Mouse (Mus musculus): ENCODE results near the gene Sox13. TPM values are rescaled to one million over a fixed set of nuclear protein-coding genes. Genes with fewer than 3 reads are reported as not detected.
A peak's percentile ranks its signal among the peaks of the same experiment; 100 is the strongest.

The Sox13 gene
- total RNA-seq (2021), result 10 to 100 TPM; 10.1 to 15.9 TPM
- long read RNA-seq, experiment 1, partial matches to known transcripts, result 1 of 7 reads
- long read RNA-seq, experiment 1, other reads (novel, unspliced or antisense), result 5 of 7 reads
- long read RNA-seq, experiment 2, partial matches to known transcripts, result 3 of 7 reads
- long read RNA-seq, experiment 2, other reads (novel, unspliced or antisense), result 3 of 7 reads

DNA sequence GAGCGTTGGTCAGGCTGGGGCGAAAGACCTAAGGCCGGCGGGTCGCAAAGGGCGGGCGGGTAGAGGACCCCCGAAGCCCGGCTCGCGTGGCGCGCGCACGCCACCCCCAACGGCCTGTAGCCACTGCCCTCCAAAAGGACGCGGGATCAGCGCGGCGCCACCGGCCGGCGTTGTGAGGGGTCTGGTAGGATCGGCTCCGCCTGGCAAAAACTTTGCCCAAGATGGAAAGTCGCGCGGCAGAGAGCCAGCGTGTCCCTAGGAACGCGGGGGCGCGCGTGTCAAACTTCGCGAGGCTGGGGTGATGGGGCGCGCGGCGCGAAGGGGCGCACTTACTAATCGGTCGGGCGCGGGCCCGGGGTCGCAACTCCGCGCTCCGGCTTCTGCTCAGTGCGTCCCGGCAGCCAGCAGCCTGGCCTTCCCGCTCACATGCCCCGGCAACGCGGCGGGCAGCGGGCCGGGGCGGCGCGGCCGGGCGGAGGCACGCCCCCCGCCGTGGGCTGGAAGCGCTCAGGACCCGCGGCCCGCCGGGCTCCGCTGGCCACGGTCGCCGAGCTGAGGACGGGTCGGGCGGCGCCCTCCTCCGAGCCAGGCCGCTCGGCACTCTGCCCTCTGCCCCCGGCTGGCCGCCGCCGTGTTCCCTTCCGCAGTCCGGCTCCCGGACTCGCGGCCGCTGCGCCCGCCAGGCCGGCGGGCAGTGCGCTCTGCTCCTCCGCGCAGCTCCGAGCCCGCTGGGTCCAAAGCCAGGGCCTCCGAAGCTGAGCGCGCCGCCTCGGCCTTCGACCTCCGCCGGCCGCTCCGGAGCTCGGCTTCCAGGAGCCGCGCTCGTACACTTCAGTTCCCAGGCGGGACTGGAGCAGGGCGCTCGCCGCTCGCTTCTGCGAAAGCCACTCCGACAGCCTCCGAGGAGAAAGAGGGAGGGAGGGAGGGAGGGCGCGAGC is at the start of gene Sox13:
Gene Sox13, minus strand, starts transcription at position 835 of the 938 bp plus-strand sequence.
- peak; percentile 68 for DNase-seq

DNA sequence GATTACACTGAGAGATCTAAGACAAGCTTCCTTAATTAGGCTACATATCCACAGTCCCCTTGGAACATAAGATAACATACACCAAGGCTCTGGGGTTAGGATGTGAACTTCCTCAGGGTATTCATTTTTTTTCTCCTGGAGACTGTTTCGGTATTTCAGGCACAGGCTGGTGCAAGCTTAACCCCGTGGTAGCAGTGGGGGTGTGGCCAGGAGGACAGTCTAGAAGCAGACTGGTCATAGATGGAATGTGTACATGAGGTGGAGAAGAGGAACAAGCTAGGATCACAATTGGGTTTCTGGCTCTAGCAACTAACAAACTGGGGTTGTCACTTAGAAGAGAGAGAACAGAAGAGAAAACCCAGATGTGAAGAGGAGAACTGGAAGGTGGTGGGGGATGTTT is 47.4 kb upstream of the Sox13 start:
- DNase-seq, result no peak

DNA sequence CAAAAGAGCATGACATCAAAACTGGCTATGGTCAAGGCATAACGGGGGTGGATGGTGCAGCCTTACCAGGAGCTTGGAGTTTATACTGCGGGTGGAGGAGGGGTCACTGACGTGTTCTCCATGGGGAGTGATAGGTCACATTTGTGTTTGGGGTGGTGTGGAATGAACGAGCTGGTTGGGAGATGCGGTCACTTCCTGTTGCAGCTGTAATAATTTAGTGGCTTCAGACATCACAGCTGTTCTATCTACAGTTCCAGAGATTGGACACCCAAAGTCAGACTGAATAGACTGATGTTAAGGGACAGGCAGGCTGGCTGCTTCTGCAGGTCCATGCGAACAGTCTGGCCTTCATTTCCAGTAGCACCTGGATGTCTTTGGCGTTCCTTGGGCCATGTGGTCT is 46.9 kb upstream of the Sox13 start:
- no peak for DNase-seq

DNA sequence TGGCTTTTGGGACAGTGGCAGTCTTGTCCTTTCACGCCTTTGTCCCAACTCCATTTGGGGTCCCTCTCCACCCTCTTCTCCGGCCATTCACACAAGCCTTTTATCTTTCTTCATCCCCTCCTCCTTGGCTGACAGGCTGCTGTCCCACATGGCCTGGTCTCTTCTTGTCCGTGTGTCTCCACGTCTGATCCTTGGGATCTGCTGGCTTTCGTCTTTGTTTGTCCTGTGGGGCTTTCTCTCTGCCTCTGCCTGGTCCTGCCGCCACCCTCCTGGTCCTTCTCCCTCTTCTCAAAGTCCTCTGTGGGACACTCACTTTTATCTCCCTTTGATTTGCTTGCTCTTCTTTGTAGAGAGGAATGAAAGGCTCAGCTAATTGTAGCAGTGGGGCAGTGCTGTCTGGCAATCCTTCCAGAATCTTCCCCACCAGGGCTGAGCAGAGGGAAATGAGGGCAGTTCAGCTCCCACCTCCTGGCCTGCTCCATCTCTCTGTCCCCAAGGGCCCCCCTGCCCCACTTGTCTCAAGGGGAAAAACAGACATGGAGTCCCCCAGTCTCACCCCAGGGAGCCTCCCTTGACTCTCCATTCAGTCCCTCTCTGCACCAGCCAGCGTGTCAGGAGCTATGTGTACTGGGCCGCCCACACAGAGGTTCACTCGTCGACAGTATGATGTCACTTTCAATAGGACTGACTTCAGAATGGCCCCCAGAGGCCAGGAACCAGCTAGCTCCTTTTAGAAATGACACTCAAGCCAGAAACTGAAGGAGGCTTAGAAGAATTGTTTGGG is 46.3 kb upstream of the Sox13 start:
- DNase-seq, result no peak

DNA sequence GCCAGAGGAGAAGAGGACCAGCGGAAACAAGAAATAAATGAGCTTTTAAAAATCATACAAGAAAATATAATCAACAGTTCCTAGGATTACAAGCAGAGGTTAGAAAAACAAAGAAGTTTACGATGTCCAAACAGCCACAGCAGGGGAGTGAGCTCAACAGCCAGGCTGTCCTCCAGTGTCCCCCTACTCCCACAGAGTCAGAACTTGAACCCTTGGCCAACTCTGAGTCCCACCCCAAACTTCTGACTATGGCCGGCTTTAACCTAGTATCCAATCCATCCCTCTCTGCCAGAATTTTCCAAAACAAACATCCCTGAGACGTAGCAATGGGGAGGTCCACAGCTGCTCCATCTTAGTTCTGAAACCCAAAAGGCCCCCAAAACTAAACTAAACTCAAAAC is 45.0 kb upstream of the Sox13 start:
- DNase-seq, result no peak

DNA sequence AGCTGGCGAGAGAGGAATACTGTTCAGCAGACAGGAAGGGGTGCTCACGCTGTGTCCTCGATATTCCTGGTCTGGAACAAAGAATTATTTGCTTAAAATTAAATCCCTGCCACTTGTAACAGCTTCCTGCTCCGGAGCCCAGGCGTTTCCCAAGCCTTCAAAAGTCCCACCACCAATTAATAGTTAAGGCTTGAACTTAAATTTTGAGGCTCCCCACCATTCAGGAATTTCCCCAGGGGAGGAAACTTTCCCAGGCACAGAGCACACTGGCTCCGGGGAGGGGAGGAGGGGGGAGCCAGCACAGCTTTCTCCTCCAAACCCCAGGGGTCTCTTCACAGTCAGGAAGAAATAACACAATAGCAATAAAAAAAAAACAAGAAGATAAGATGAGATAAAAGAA is 44.6 kb upstream of the Sox13 start:
- DNase-seq, result no peak

DNA sequence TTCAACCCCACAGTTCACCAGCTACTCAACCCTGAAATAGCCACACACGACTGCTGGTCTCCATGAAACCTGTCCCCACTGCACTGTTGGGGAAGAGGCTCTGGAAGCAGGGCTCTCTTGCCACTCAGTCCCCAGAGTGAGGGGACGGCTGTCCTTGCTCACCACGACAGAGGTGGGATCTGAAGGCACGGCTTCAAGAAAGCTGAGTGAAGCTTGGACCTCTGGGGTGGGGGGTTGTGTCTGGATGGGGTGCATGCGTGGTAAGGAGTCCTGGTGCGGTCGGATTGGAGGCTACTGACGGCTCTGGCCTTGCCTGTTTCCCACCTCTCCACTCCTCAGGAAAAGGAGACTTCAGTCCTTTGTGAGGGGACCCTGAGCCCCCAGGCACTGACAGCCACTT is 43.7 kb upstream of the Sox13 start:
- DNase-seq, result no peak

DNA sequence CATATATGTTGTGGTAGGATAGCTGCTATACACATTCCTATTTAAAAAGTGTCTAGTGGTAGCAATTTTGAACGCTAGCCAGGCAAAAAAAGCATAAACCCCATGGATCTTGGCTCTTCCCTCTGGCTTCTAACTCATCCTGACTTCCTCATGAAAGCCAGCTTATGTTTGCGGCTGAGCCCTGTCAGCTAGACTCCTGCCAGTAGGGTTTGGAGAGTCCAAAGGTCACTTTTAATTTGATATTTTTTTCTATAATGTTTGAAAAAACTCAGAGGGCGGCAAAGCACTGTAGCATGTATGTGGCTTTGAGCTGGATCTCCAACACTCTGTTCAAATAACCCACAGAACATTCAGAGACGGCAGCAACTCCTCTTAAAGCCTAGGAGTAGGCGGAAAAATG is 39.0 kb upstream of the Sox13 start:
- no peak for DNase-seq

DNA sequence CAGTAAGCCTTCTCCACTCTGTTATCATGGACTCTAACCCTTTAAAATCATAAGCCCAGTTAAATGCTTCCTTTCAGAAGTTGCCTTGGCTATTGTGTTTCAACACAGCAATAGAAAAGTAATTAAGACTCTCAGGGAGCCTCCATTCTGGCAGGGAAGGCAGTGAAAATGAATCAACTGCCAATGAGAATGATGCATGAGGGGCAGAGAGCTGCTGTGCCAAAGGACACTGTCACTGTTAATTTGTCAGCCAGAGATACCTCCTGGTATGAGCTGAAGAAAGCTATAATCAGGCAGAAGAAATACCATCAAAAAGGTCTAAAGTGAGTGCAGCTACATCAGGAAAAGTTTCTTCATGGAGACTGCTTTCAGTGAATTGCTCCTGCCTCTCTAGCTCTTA is 36.8 kb upstream of the Sox13 start:
- no peak for DNase-seq

DNA sequence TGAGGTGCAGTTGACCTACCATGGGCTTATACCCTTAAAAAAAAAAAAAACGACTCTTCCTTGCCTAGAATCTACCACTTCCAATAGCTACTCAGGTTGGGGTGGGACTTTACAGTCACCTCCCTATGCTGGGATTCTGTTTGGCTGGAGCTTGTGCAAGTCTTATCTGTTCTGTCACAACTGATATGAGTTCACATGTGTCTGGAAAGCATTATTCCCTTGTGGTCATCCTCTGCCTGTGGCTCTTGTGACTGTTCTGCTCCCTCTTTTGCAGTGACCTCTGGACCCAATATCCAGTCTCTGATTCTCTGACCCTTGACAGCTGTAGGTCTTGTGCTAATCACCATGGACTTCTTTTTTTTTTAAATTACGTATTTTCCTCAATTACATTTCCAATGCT is 31.9 kb upstream of the Sox13 start:
- no peak for DNase-seq

DNA sequence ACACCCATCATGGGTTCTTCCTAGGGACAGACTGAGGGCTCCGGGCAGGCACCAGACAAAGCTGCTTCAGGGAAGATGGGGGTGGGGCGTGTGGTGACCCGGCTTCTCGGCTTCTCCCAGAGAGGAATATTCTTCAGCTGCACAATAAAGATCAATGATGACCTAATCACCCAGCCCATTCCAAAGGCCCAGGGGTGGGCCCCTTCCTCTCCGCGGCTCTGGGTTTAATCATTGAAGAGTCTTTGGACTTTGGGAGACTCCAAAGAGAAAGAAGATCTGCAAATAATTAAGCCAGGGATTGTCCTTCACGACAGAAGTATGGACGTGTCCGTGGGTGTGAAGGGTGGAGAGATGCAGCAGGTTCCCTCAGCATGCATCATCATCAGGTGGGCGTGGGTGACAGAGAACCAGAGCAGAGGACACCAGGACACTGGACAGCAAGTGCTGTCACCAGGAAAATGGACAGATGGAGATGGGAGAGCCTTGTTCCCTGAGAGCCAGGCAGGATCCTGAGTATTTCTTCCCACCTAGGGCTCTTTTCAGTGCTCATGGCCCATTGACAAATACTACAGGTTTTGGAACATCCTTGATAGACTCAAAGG is 28.5 kb upstream of the Sox13 start:
- DNase-seq, result no peak

DNA sequence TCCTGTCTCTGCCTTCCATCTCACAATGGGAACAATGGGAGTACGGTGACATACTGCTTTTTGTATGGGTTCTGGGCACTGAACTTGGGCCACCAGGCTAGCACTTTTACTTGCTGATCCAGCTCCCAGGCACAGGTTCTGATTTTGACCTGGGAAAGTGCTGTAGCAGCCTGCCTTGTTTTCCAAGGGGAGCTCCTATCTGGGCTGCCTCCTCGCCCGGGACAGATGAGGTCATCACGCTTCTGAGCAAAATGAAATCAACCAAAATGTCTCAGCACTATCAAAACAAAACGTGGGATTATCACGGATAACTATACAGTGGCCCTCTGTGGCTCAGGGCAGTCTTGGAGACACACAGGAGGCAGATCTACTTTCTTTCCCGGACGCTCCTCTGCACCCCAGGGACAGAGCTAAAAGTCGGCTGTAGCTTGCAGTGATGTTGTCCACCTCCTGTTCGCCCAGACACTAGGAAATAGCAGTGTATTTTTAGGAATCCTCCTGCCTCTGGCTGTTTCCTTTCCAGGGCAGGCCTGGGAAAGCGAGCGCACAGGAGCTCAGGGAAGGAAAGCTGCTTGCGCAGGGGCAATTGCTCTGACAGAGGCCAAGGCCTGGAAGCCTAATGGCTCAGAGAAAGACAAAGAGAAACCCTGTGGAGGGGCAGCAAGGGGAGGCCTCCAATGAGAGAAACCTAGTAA is 27.8 kb upstream of the Sox13 start:
- no peak for DNase-seq

DNA sequence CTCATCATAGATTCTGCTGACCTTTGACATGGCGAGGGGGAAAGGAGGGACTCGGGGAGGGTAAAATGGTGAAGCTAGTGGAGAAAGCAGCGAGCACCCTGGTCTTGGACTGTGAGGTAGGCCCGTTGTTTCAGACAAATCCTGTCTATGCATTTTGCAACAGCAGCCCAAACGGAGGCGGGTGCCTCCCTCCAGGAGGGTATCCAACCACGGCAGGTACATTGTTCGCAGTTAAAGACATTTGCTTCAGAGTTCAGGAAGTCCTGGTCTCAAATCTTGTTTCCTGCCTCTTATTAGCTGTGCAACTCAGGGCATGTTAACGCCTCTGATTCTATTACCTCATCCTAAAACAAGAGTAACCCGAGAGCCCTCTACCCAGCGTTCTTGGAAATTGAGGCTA is 26.8 kb upstream of the Sox13 start:
- DNase-seq, result no peak

DNA sequence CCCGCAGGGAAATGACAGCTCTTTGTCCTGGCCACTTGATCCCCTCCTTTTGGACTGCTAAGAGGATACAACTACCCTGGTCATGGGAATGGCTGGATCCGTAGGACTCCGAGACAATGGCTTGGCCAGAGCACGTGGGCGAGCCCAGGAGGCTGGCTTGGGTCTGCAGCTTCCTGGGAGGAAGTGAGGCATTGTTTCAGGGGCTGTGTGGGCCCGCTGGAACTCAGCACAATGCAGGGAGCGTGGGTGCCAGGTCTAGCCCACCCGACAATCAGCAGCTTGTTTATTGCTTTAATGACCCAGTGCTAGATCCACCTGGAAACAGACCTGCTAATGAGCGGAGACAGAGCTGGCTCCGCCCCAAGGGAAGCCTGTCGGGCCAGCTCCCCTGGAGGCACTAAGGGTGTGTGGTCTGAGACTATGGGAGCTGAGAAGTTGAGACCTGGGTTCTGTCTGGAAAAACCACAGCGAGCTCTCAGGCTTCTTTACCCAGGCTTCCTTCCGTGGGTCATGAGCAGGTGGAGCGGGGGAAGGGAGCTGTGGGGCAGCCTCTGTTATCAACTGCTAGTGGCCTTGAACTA is 24.3 kb upstream of the Sox13 start:
- DNase-seq, result no peak

DNA sequence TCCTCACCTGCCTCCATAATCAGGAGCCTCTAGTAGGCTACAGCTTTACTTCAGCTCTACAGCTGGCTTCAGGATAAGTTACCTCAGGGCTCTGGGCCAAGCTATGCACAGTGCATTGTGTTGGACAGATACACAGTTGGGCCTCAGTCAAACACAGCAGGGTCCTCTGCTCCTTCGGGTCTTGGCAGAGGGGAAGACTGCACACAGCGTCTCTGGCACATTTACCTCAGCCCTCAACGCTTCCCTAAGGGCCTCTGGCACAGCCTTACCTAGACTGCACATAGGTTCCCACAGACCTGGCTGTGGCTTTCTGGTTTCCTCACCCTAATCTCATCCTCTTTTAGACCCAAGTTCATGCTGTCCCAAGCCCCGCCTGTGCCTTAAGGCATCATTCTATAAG is 22.1 kb upstream of the Sox13 start:
- no peak for DNase-seq

DNA sequence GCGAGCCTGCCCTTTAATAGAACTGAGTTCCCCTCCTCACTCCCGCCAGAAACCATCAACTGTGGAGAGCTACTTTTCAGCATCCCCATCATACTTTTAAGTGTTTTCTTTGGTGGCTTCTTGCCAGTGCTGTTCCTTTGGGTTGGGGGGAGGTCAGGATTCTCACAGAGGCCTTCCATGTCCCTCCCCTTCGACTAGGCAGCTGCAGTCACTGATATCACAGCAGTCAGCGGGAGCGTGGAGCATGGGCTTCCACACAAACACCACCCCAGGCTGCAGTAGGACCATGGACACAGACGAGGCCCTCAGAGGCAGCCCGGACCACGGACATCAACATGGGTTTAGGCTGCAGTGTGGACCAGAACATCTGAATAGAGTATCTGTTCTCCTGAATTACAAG is 20.1 kb upstream of the Sox13 start:
- no peak for DNase-seq

DNA sequence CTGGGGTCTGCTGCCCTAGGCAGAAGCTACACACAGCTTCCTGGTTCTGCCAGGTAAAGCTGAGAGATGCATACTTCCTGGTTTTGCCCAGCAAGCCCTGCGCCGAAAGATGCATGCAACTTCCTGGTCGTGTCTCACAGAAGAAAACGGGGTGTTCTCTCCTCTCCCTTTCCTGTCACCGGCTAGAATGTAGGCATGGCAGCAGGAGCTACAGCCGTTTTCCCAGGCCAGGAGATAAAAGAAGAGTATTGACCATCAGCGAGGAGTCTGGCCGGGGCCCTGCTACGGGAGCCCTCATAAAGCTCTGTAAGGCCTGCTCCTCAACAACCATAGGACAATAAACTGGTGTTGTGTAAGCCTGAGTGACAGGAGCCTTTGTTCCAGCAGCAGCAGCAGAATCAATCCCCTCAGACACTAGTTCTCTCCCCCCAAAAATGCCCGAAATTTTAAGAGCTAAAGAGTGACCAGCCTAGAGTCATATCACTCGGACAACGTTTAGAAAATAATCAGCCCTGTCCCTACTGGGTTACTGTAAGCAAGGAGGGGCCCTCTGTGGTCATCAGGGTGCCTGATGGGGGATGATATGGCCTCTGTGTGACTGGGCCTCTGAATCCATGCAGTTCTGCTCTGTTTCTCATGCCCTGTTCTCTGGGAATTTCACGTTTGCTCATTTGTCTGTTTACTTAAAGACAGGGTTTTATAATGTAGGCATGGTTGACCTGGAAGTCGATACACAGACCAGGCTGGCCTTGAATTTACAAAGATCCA is 13.9 kb upstream of the Sox13 start:
- DNase-seq, result no peak

DNA sequence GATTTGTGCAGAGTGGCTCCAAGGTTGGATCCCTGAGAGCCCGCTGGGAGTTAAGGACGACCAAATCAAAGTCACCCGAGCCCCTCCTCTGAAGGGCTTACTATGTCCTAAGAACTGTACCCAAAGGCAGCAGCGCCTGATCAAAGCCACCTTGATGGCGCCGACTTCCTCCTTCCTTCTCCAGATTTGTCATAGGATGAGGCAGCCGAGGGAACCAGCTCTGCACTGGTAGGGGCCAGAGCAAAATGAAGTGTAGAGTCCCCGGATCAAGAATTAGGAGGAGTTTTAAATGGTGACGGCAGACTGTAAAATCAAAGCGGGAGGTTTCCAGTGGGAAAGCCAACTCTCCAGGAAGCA is 10.6 kb upstream of the Sox13 start:
- DNase-seq, result no peak

DNA sequence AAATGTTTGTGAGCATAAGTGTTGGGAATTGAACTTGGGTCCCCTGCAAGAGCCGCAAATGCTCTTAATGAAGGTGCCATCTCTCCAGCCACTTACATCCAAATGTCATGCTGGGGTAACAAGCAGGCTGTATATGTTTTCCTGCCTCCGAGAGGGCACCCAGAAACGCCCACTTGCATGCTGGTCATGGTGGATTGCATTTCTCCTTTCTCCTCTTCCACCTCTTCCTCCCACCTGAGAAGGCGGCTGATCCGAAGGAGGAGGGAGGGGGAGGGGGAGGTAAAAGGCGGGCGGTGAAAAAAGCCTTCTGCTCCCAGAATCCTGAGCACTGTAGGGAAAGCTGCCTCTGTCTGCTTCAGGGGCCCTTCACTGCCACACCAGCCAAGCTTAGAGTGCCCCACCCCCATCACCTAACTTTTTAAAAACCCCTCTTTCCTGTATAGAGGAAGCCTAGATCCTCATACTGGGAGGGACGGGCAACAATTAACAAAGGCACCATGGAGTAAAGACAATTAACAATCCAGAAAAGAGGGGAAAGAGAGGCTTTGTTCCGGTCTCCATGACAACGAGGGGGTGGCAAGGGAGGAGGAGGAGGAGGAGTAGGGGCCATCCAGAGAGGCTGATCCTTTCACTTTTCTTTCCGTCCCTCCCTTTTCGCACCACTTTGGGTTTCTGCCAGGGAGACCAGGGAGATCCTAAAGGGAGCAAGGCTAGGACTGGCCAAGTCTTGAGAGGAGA is 10.0 kb upstream of the Sox13 start:
- peak; percentile 40 for DNase-seq

DNA sequence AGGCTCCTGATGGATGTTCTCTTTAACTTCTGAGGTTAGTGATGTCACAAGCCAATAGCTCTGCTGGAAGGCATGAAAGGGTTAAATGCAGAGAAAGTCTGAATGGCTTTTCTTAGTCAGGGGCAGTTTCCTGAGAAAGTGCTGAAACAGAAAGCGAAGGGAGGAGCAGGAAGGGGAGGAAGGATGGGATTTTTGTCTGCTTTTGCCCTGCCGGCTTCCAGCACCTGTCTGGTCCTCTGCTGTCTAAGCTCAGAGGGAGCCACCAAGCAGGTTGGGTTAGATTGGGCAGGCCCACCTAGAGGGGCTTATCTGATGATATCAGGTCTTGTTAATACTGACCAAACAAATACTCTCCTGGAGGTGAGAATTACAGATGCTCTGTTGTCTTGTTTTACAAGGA is 8.4 kb upstream of the Sox13 start:
- no peak for DNase-seq

All from gastrocnemius, postnatal 10 days (tissue).